Mouse (Mus musculus) urinary bladder, postnatal 25 days (tissue): ENCODE measurements around the gene Gm28845.
"Not testable (repeated sequence)": the region's sequence is repeated elsewhere in the genome, so short reads cannot be mapped to it uniquely, and the experiment has no call there.

ENCODE experiments used
- DNase-seq: peaks from one replicate; pipeline ENCODE4 v3.0.0; 2022; ENCODE audit warnings: low spot score

Gm28845 gene

GRCm38 (mm10) chr1:65107654-65108279, 11.6 kb downstream of the Gm28845 start:
- no peak for DNase-seq

GRCm38 (mm10) chr1:65103273-65103672, 16.1 kb downstream of the Gm28845 start, which contains the start of gene Cryga:
TSS of gene Cryga (minus strand) at chr1:65103373.
- no peak for DNase-seq

DNA sequence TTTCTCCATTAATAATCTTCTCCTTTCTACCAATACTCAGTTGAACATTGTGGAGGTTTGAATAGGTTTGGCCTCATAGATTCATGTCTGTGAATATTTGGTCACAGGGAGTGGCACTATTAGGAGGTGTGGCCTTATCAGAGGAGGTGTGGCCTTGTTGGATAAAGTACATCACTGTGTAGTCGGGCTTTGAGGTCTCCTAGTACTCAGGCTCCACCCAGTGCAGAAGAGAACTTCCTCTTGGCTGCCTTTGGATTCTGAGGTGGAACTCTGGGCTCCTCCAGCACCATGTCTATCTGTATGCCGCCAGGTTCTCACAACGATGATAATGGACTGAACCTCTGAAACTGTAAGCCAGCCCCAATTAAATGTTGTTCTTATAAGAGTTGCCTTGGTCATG, 22.4 kb downstream of the Gm28845 start:
- DNase-seq: no peak

- no peak for DNase-seq
Measured at GRCm38 (mm10) chr1:65091566-65091965, 27.8 kb downstream of the Gm28845 start.

DNA sequence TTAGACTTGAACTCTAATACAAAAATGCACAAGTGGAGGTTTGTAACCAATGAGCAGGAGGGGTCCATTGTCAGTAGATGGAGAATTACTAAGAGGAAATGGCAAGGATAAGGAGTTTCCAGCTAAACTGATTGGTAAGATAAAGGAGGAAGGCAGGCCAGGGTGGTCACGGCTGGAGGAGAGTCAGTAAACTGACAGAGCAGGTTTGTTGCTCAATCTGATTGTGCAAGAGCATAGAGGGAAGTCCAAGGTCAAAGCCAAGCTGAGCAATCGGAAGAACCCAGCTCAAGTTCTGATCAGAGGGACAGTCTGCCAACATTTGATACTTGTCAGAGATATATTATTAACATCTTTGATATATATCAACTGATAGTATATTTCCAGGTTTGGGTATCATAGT, 29.0 kb downstream of the Gm28845 start:
- peak; percentile 31 for DNase-seq

GRCm38 (mm10) chr1:65088567-65089356, 30.6 kb downstream of the Gm28845 start:
- no peak for DNase-seq

DNA sequence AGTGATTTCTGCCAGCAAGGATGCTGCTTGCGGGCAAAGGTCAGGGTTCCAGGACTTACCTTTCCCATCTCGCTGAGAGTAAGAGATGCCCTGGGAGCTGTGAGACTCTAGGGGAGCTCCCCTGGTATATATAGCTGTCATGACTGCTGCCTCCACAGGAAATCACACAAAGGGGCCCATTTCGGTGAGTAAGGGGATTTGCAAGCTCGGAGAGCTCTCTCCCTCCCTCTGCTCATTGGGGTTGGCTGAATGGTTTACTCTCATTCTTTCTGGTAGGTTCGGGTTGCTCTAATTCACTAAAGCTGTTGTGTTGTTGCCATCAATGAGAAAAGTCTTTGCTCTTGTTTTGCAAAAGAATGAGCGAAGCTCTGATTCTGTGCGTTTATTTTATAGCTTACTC, 37.2 kb downstream of the Gm28845 start, which contains the start of gene Crygb:
Gene Crygb, minus strand, starts transcription at position 101 of the 400 bp plus-strand sequence.
- DNase-seq: no peak

GRCm38 (mm10) chr1:65075607-65076006, 43.8 kb downstream of the Gm28845 start:
- no peak for DNase-seq

DNA sequence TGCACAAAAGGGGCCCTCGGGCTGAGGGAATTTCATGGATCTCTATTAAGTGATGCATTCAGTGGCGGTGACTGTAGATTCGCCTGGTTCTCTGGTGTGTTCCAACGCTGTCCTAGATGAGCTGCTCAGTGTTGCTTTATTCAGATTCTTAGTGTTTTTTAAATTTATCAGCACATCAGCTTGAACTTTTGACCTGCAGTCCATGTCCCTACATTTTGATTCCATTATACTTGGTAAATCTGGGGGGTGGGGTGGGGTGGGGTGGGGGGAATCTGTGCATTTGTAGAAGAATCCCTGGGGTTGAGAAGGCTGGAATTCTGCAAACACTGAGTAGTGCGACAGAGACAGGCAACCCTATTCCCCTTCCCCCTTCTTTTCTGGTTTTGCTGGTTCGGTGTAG, 45.8 kb downstream of the Gm28845 start, which contains the start of gene Crygc:
Gene Crygc, minus strand, starts transcription at position 101 of the 400 bp plus-strand sequence.
- DNase-seq: no peak

GRCm38 (mm10) chr1:65067842-65068241, 51.5 kb downstream of the Gm28845 start:
- no peak for DNase-seq

DNA sequence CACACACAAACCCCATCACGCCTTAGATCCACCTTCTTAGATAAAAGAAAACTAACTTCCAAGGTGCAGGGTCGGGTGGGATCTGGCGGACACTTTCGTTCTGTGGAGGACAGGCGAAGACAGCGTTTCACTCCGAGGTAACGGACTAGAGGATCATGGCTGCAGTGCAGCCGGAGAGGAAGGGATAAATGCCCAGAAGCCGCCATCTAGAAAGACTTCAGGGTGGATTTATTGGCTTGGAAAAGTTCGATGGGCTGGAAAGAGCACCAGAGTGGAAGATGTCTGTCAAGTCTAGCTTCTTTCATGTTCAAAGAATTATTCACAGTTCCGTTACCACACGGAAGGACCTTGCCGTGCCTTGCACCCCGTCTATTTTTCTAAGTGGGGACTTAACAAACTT, 55.2 kb downstream of the Gm28845 start:
- no peak for DNase-seq

DNA sequence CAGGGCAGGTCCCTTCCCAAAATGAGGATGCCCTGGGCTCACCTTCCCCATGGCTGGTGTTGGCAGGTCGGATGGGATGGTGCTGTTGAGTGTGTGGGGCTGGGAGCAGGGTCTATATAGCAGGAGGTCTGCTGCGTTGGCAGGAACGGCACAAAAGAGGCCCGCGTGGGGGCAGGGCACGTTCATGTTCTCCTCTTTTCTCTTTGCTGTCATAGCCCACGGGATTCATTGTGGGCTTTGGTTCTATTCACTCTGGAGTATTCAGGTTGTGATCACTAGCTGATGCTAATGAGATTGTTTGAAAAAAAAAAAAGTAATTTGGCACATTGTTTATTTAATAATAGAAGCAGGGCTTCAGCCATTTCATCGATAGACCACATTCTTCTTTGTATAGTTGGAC, 56.0 kb downstream of the Gm28845 start, which contains the start of gene Crygd:
Gene Crygd, minus strand, starts transcription at position 101 of the 400 bp plus-strand sequence.
- DNase-seq: no peak

- no peak for DNase-seq
Measured at GRCm38 (mm10) chr1:65052140-65052539, 67.2 kb downstream of the Gm28845 start.

GRCm38 (mm10) chr1:65051696-65052095, 67.7 kb downstream of the Gm28845 start:
- no peak for DNase-seq

- not testable (repeated sequence) for DNase-seq
Measured at GRCm38 (mm10) chr1:65050952-65051351, 68.4 kb downstream of the Gm28845 start, which contains the start of gene Cryge. TSS of gene Cryge (minus strand) at chr1:65051149.
